Mouse (Mus musculus) left cerebral cortex, adult 8-10 months (tissue): ENCODE results near the gene Lmnb2. TPM values are rescaled to one million over a fixed set of nuclear protein-coding genes. Genes with fewer than 3 reads are reported as not detected.
A peak's percentile ranks its signal among the peaks of the same experiment; 100 is the strongest.

Experiments used
- DNase-seq, 2 experiments: peaks; one replicate each; pipeline ENCODE4 v3.0.0; 2022; ENCODE audit warnings: low spot score in 2 of 2
- total RNA-seq, 4 experiments: library from RNA; stranded (reverse); gene quantifications; 2 replicates each; pipeline ENCODE4 v1.2.4; 2022

Gene Lmnb2
- total RNA-seq, 4 experiments from 2014 or later, result 17.6 to 21.2 (median 20.1) TPM

- peak; percentile 97 to 99 for DNase-seq
Observed at GRCm38 (mm10) chr10:80900318-80901247, 17.5 kb downstream of the Lmnb2 start, which contains the start of gene Timm13. Gene Timm13, minus strand, starts transcription at chr10:80900969.

GRCm38 (mm10) chr10:80899591-80900317 is 18.3 kb downstream of the Lmnb2 start:
- DNase-seq, result no peak

- peak in 1 of 2 experiments; percentile 48 for DNase-seq
Observed at GRCm38 (mm10) chr10:80899074-80899473, 19.0 kb downstream of the Lmnb2 start.

- peak in 1 of 2 experiments; percentile 74 for DNase-seq
Observed at GRCm38 (mm10) chr10:80897861-80898510, 20.1 kb downstream of the Lmnb2 start.

- DNase-seq, result no peak
Observed at GRCm38 (mm10) chr10:80896581-80897485, 21.2 kb downstream of the Lmnb2 start.

- DNase-seq, result no peak
Observed at GRCm38 (mm10) chr10:80895697-80896096, 22.3 kb downstream of the Lmnb2 start.

- DNase-seq, result no peak
Observed at GRCm38 (mm10) chr10:80895100-80895499, 22.9 kb downstream of the Lmnb2 start.

GRCm38 (mm10) chr10:80887181-80887580 is 30.9 kb downstream of the Lmnb2 start:
- DNase-seq, result no peak

- no peak for DNase-seq
Observed at GRCm38 (mm10) chr10:80881301-80881700, 36.7 kb downstream of the Lmnb2 start.

- DNase-seq, result no peak
Observed at GRCm38 (mm10) chr10:80880901-80881300, 37.1 kb downstream of the Lmnb2 start.

GRCm38 (mm10) chr10:80880131-80880641 is 37.9 kb downstream of the Lmnb2 start:
- no peak for DNase-seq

GRCm38 (mm10) chr10:80876594-80876993 is 41.5 kb downstream of the Lmnb2 start:
- DNase-seq, result no peak

- no peak for DNase-seq
Observed at GRCm38 (mm10) chr10:80876028-80876427, 42.0 kb downstream of the Lmnb2 start.

GRCm38 (mm10) chr10:80874035-80874434 is 44.0 kb downstream of the Lmnb2 start:
- no peak for DNase-seq

GRCm38 (mm10) chr10:80871581-80871980 is 46.5 kb downstream of the Lmnb2 start, which contains the start of gene Tmprss9:
Gene Tmprss9, plus strand, starts transcription at chr10:80871848.
- no peak for DNase-seq

GRCm38 (mm10) chr10:80870993-80871392 is 47.1 kb downstream of the Lmnb2 start:
- DNase-seq, result no peak

- no peak for DNase-seq
Observed at GRCm38 (mm10) chr10:80864446-80864845, 53.6 kb downstream of the Lmnb2 start.

GRCm38 (mm10) chr10:80862305-80862704 is 55.7 kb downstream of the Lmnb2 start:
- no peak for DNase-seq

GRCm38 (mm10) chr10:80858350-80858935 is 59.6 kb downstream of the Lmnb2 start:
- DNase-seq, result no peak

GRCm38 (mm10) chr10:80857848-80858247 is 60.2 kb downstream of the Lmnb2 start:
- DNase-seq, result no peak
